Mouse (Mus musculus): ENCODE data around the gene Txndc17.
"Not testable (repeated sequence)": the region's sequence is repeated elsewhere in the genome, so short reads cannot be mapped to it uniquely, and the experiment has no call there.

The Txndc17 gene

GRCm38 (mm10) chr11:72207204-72207833, at the start of gene Txndc17, which contains the start of gene 4933427D14Rik:
TSS of gene Txndc17 (plus strand) at chr11:72207547.
TSS of gene 4933427D14Rik (minus strand) at chr11:72207459.
- CTCF ChIA-PET: interaction anchor here in 3 of 4 experiments (0.9 to 2.2 kb wide), 9 partner anchors 14 to 222 kb away, joined by 3 to 13 read pairs (median 4); no protein-coding TSS in a partner anchor
- POLR2A ChIA-PET: interaction anchor here in 3 of 4 experiments (0.6 to 3.5 kb wide), 19 partner anchors 11 to 364 kb away, joined by 3 to 21 read pairs (median 4); partner anchors contain the start of genes Ggt6 (in 1 of the 3), Smtnl2 (in 1 of the 3) and Xaf1 (in 1 of the 3)

GRCm38 (mm10) chr11:72163198-72163597, 44.1 kb upstream of the Txndc17 start:
- ChIA-PET CTCF (interaction anchor here in 2 of 4 experiments (0.6 to 0.7 kb wide), 2 partner anchors 97 to 377 kb away, joined by 4 to 8 read pairs; no protein-coding TSS in a partner anchor), POLR2A (interaction anchor here in 3 of 4 experiments (0.6 kb wide), 3 partner anchors 13 to 112 kb away, joined by 4 to 6 read pairs (median 5); no protein-coding TSS in a partner anchor)

GRCm38 (mm10) chr11:72169871-72170270, 37.5 kb upstream of the Txndc17 start:
- POLR2A ChIA-PET: no interaction called here
- CTCF ChIA-PET: no interaction called here

- CTCF ChIA-PET: not testable (repeated sequence)
- POLR2A ChIA-PET: interaction anchor here in 1 of 4 experiments (0.6 kb wide), 1 partner anchor 62 kb away, joined by 3 read pairs; no protein-coding TSS in a partner anchor
These were observed 35.4 kb upstream of the Txndc17 start for GRCm38 (mm10) chr11:72171906-72172305.

GRCm38 (mm10) chr11:72173506-72173905, 33.8 kb upstream of the Txndc17 start:
- POLR2A ChIA-PET: interaction anchor here in 2 of 4 experiments (0.5 to 1.0 kb wide), 2 partner anchors 33 to 118 kb away, joined by 3 to 13 read pairs; partner anchors contain the start of genes 4933427D14Rik (in 1 of the 2), Gm43951 (in 1 of the 2) and Txndc17 (in 1 of the 2)
- CTCF ChIA-PET: interaction anchor here in 1 of 4 experiments (0.7 kb wide), 1 partner anchor 48 kb away, joined by 3 read pairs; no protein-coding TSS in a partner anchor

- ChIA-PET CTCF (no interaction called here), POLR2A (no interaction called here)
These were observed 32.6 kb upstream of the Txndc17 start for GRCm38 (mm10) chr11:72174721-72175120.

- POLR2A ChIA-PET: interaction anchor here in 1 of 4 experiments (0.5 kb wide), 1 partner anchor 13 kb away, joined by 5 read pairs; no protein-coding TSS in a partner anchor
- CTCF ChIA-PET: interaction anchor here in 3 of 4 experiments (0.6 to 1.0 kb wide), 3 partner anchors 32 to 110 kb away, joined by 3 read pairs; no protein-coding TSS in a partner anchor
These were observed 31.4 kb upstream of the Txndc17 start for GRCm38 (mm10) chr11:72175966-72176365.

GRCm38 (mm10) chr11:72176553-72176952, 30.8 kb upstream of the Txndc17 start:
- POLR2A ChIA-PET: interaction anchor here in 2 of 4 experiments (0.5 to 0.9 kb wide), 2 partner anchors 10 to 13 kb away, joined by 4 to 5 read pairs; no protein-coding TSS in a partner anchor
- CTCF ChIA-PET: interaction anchor here in 2 of 4 experiments (1.0 to 1.2 kb wide), 2 partner anchors 32 to 124 kb away, joined by 3 to 4 read pairs; no protein-coding TSS in a partner anchor

- POLR2A ChIA-PET: no interaction called here
- CTCF ChIA-PET: interaction anchor here in 2 of 4 experiments (0.6 to 1.1 kb wide), 3 partner anchors 43 to 415 kb away, joined by 3 read pairs; no protein-coding TSS in a partner anchor
These were observed 26.8 kb upstream of the Txndc17 start for GRCm38 (mm10) chr11:72180556-72180955.

- ChIA-PET CTCF (interaction anchor here in 1 of 4 experiments (0.6 kb wide), 2 partner anchors 43 to 414 kb away, joined by 3 read pairs; no protein-coding TSS in a partner anchor), POLR2A (interaction anchor here in 1 of 4 experiments (0.6 kb wide), 1 partner anchor 25 kb away, joined by 3 read pairs; the partner anchor contains the start of gene Gm43951)
These were observed 26.2 kb upstream of the Txndc17 start for GRCm38 (mm10) chr11:72181136-72181535.

GRCm38 (mm10) chr11:72184252-72184651, 23.1 kb upstream of the Txndc17 start:
- ChIA-PET POLR2A (interaction anchor here in 1 of 4 experiments (0.6 to 0.7 kb wide), 2 partner anchors 182 to 247 kb away, joined by 3 read pairs; no protein-coding TSS in a partner anchor), CTCF (interaction anchor here in 2 of 4 experiments (0.7 to 1.6 kb wide), 2 partner anchors 132 to 158 kb away, joined by 3 to 5 read pairs; no protein-coding TSS in a partner anchor)

- POLR2A ChIA-PET: interaction anchor here in 1 of 4 experiments (0.5 to 0.6 kb wide), 2 partner anchors 125 to 152 kb away, joined by 3 read pairs; no protein-coding TSS in a partner anchor
- CTCF ChIA-PET: no interaction called here
These were observed 16.5 kb upstream of the Txndc17 start for GRCm38 (mm10) chr11:72190857-72191256.

- ChIA-PET CTCF (interaction anchor here in 1 of 4 experiments (0.7 kb wide), 1 partner anchor 1947 kb away, joined by 3 read pairs; no protein-coding TSS in a partner anchor), POLR2A (interaction anchor here in 1 of 4 experiments (0.7 to 3.8 kb wide), 4 partner anchors 11 to 342 kb away, joined by 3 to 21 read pairs (median 7); partner anchors contain the start of genes 4933427D14Rik, Gm43951 and Txndc17)
These were observed 13.1 kb upstream of the Txndc17 start for GRCm38 (mm10) chr11:72194259-72194658.

- ChIA-PET POLR2A (interaction anchor here in 2 of 4 experiments (0.7 to 3.8 kb wide), 5 partner anchors 9 to 105 kb away, joined by 3 to 21 read pairs (median 3); partner anchors contain the start of genes 4933427D14Rik (in 2 of the 2), Gm43951 (in 2 of the 2) and Txndc17 (in 1 of the 2)), CTCF (no interaction called here)
These were observed 10.8 kb upstream of the Txndc17 start for GRCm38 (mm10) chr11:72196506-72196905.

- POLR2A ChIA-PET: interaction anchor here in 3 of 4 experiments (0.6 to 1.3 kb wide), 3 partner anchors 12 to 139 kb away, joined by 3 read pairs; no protein-coding TSS in a partner anchor
- CTCF ChIA-PET: interaction anchor here in 2 of 4 experiments (0.8 to 1.2 kb wide), 4 partner anchors 17 to 90 kb away, joined by 3 read pairs; no protein-coding TSS in a partner anchor
These were observed 3.9 kb upstream of the Txndc17 start for GRCm38 (mm10) chr11:72203440-72203839.

- CTCF ChIA-PET: interaction anchor here in 3 of 4 experiments (0.8 to 2.2 kb wide), 6 partner anchors 16 to 224 kb away, joined by 3 to 13 read pairs (median 6); no protein-coding TSS in a partner anchor
These were observed 2.1 kb upstream of the Txndc17 start for GRCm38 (mm10) chr11:72205256-72205655.

GRCm38 (mm10) chr11:72206341-72207203, 775 bp upstream of the Txndc17 start, which contains the start of gene Gm43951:
TSS of gene Gm43951 (minus strand) at chr11:72206840.
- POLR2A ChIA-PET: interaction anchor here in 3 of 4 experiments (0.6 to 3.5 kb wide), 23 partner anchors 11 to 1202 kb away, joined by 3 to 21 read pairs (median 4); partner anchors contain the start of genes Ggt6 (in 1 of the 3), Smtnl2 (in 1 of the 3) and Xaf1 (in 1 of the 3)
- CTCF ChIA-PET: interaction anchor here in 3 of 4 experiments (0.5 to 2.2 kb wide), 14 partner anchors 14 to 223 kb away, joined by 3 to 13 read pairs (median 4); no protein-coding TSS in a partner anchor

More at GRCm38 (mm10) chr11:72205256-72205655, 2.1 kb upstream of the Txndc17 start:
- POLR2A ChIA-PET: interaction anchor here in 2 of 4 experiments (0.5 to 3.5 kb wide), 6 partner anchors 9 to 137 kb away, joined by 3 to 21 read pairs (median 6); partner anchors contain the start of gene Xaf1 (in 1 of the 2)

Measured in embryonic stem cell, embryonic (primary cell).